Mouse (Mus musculus) stomach, embryonic 14.5 days (tissue): ENCODE measurements around the gene Mmp20. TPM values are rescaled to one million over a fixed set of nuclear protein-coding genes. Genes with fewer than 3 reads are reported as not detected.

Experiments used
- ATAC-seq: fragments of 200-750 bp; cut with Nextera tagmentation; 2 replicates; pipeline ENCODE4 v1.8.0; 2017; ENCODE audit warnings: low read depth, moderate TSS enrichment; ENCODE audit not compliant: insufficient number of reproducible peaks, insufficient read depth, low FRiP score
- H3K27ac ChIP-seq: fragments of 300-500 bp; sonication (generic); 2 replicates; pipeline ENCODE4 v1.5.1; 2014; ENCODE audit warnings: mild to moderate bottlenecking, low read length, moderate library complexity, mixed read lengths
- H3K27me3 ChIP-seq: fragments of 300-500 bp; sonication (generic); 2 replicates; pipeline ENCODE4 v1.6.1; 2014; ENCODE audit warnings: low read length, control low read depth, mixed read lengths; ENCODE audit not compliant: control insufficient read depth, insufficient read depth
- H3K36me3 ChIP-seq: fragments of 300-500 bp; sonication (generic); 2 replicates; pipeline ENCODE4 v1.6.1; 2014; ENCODE audit warnings: mild to moderate bottlenecking, control low read depth, low read length, moderate library complexity, mixed read lengths; ENCODE audit not compliant: control insufficient read depth, insufficient read depth
- H3K4me1 ChIP-seq: fragments of 300-500 bp; sonication (generic); 2 replicates; pipeline ENCODE4 v1.6.1; 2014; ENCODE audit warnings: low read length, control low read depth, mixed read lengths; ENCODE audit not compliant: control insufficient read depth, insufficient read depth
- H3K4me2 ChIP-seq: fragments of 300-500 bp; sonication (generic); replicated peaks from 2 replicates; pipeline ENCODE4 v1.6.1; 2014; ENCODE audit warnings: low read depth, low read length, control low read depth
- H3K4me3 ChIP-seq: fragments of 300-500 bp; sonication (generic); 2 replicates; pipeline ENCODE4 v1.5.1; 2014; ENCODE audit warnings: low read depth, low read length, control low read depth
- H3K9ac ChIP-seq: fragments of 300-500 bp; sonication (generic); replicated peaks from 2 replicates; pipeline ENCODE4 v1.6.1; 2014; ENCODE audit warnings: low read depth, mild to moderate bottlenecking, control low read depth, low read length, moderate library complexity, mixed read lengths
- H3K9me3 ChIP-seq: fragments of 300-500 bp; sonication (generic); 2 replicates; pipeline ENCODE4 v1.6.1; 2016; ENCODE audit warnings: low read depth, low read length, control low read depth; ENCODE audit not compliant: control insufficient read depth
- WGBS: fragments of 180-500 bp; shearing (Covaris S2); extraction: QIAGEN DNeasy Blood & Tissue Kit; methylation state at CpG from one replicate; pipeline ENCODE4 v1.1.7; 2014; 5-methylcytosine and 5-hydroxymethylcytosine counted together
- polyA plus RNA-seq: library from polyadenylated mRNA; unstranded; fragments of >200 nt; fragmentation: Nextera tagmentation; extraction: Ambion mirVana; gene quantifications from 2 replicates; pipeline ENCODE4 v1.2.1, GENCODE M21; 2014

Mmp20 gene
- polyA plus RNA-seq, 1 experiment from 2014 or later, result 0.12 TPM

DNA sequence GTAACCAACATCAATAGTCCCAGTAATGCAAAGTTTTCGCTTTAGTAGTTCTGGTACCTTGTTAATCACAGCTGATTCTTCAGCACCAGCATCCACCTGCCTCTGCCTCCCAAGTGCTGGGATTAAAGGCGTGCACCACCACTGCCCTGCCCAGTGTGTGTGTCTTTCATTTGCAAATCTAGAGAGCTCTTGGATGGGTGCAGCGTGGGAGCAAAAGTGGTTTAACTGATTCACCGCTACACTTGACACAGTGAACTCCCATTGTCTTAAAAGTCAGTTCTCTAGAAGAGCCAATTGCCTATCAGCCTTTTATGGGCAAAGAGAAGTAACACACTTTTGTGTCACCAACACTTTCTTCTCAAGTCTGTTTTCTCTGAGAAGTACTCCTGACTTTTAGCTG lies 83.2 kb downstream of the Mmp20 start:
- no peaks in the 10 kb centered on the region for H3K9me3 ChIP-seq
- no peaks in the 10 kb centered on the region for H3K27me3 ChIP-seq
- ATAC-seq, result no peak
- H3K4me2 ChIP-seq, result no peak overlapping the region
- H3K4me1 ChIP-seq, result no peaks in the 10 kb centered on the region
- no peak overlapping the region for H3K4me3 ChIP-seq
- H3K36me3 ChIP-seq, result no peaks in the 10 kb centered on the region
- 75% methylated on average over 4 of the region's 4 CpGs for WGBS
- no peak overlapping the region for H3K27ac ChIP-seq
- no peak overlapping the region for H3K9ac ChIP-seq

DNA sequence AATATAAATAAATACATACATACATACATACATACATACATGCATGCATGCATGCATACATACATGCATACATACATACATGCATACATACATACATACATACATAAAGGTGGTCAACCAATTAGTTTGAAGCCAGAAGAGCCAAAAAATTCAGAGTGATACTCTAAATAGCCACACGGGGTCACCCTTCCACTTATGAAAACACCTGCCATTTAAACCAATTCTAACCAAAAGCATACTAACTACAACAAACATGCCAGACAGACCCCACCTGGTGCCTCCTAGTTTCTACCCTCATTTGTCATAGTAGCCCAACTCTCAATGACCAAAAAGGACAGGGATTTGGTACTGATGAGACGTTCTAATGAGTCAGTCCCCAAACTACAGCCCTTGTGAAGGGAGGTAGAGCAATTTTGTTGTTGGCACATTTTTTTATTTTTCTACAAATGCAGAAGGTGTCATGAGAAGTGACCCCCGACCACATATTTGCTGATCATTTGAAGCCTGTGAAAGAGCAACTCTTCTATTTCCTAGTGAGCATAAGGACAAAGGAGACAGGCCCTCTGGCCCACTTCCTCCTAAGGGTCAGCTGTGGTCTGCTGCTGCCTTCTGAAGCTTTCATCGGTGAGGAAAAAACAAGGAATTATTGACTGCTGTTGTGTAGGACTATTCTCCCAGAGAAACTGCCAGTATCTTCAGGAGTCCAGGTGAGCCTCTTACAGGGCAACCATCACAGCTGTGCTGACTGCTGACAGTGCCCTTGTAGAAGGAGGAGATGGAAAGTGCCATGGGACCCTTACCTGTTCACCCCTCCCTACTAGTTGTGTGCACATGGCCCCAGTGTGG lies 86.3 kb downstream of the Mmp20 start:
- H3K4me3 ChIP-seq, result no peak overlapping the region
- H3K4me2 ChIP-seq, result no peak overlapping the region
- no peaks in the 10 kb centered on the region for H3K36me3 ChIP-seq
- H3K9ac ChIP-seq, result no peak overlapping the region
- no peaks in the 10 kb centered on the region for H3K27me3 ChIP-seq
- no peaks in the 10 kb centered on the region for H3K9me3 ChIP-seq
- WGBS, result 36% methylated on average over 4 of the region's 4 CpGs
- no peak overlapping the region for H3K27ac ChIP-seq
- no peak for ATAC-seq
- no peaks in the 10 kb centered on the region for H3K4me1 ChIP-seq

DNA sequence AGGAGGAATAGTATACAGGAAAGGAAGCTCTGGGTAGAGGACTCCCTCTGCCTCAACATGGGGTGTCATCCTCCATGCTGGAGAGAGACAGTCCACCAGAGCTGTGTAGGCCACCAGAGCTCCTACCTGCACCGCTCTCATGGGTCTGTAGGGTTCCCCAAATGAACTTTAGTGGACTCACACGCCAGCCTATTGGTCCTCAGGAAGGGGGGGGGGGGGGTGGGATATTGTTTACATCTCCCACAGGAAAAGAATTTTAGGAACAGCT lies 86.8 kb downstream of the Mmp20 start:
- Histone ChIP-seq H3K4me3 (no peak overlapping the region), H3K4me2 (no peak overlapping the region), H3K9ac (no peak overlapping the region), H3K9me3 (no peaks in the 10 kb centered on the region), H3K36me3 (no peaks in the 10 kb centered on the region), H3K4me1 (no peaks in the 10 kb centered on the region), H3K27ac (no peak overlapping the region), H3K27me3 (no peaks in the 10 kb centered on the region)
- WGBS, result 70% methylated on average over 2 of the region's 2 CpGs
- ATAC-seq, result no peak

DNA sequence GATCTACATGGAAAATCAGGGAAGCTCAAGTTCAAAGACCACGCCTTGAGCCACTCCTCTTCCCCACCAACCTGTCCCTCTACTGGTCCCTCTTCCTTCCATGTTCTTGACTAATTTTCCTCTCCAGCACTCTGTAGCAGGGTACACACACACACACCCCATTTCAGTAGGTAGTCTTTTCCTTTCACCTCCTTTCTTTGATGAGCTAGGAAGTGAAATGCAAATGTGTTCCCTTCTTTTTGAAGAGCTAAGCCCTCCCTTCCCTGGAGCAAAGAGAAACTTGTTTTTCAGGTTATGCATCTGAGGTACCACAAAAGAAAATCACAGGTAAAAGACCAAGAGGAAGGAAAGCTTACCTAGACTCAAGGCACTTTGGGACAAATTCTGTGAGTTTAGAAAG lies 93.5 kb downstream of the Mmp20 start:
- WGBS, result 74% methylated on average over 1 of the region's 1 CpGs
- peak; percentile 61; the same call in 1 of the 2 replicates for ATAC-seq
- Histone ChIP-seq H3K9me3 (no peaks in the 10 kb centered on the region), H3K36me3 (no peaks in the 10 kb centered on the region), H3K4me3 (no peak overlapping the region), H3K27me3 (no peaks in the 10 kb centered on the region), H3K4me2 (no peak overlapping the region), H3K4me1 (no peaks in the 10 kb centered on the region), H3K9ac (no peak overlapping the region), H3K27ac (no peak overlapping the region)

Other genes starting within 250 kb of the Mmp20 start
- gene Mmp1b, start 240.2 kb upstream of the Mmp20 start, polyA plus RNA-seq, result not detected in 2 replicates
- gene Mmp3, start 182.4 kb upstream of the Mmp20 start, polyA plus RNA-seq, result not detected in 2 replicates
- gene Mmp10, start 125.9 kb upstream of the Mmp20 start, polyA plus RNA-seq, result not detected in 2 replicates
- 0.49 and 0.80 TPM in 2 replicates for gene Mmp8, start 69.8 kb upstream of the Mmp20 start, polyA plus RNA-seq
- gene Mmp27, start 56.8 kb upstream of the Mmp20 start, polyA plus RNA-seq, result not detected in 2 replicates
- 0.46 and 0.73 TPM in 2 replicates for gene Mmp7, start 63.9 kb downstream of the Mmp20 start, polyA plus RNA-seq
- gene Tmem123, start 135.8 kb downstream of the Mmp20 start, polyA plus RNA-seq, result 148 and 155 TPM in 2 replicates
- 50.3 and 53.9 TPM in 2 replicates for gene Birc2, start 208.8 kb downstream of the Mmp20 start, polyA plus RNA-seq
- gene Birc3, start 245.0 kb downstream of the Mmp20 start, polyA plus RNA-seq, result 7.7 and 8.4 TPM in 2 replicates